Mouse (Mus musculus): ENCODE data around the gene Tbx3. TPM values are rescaled to one million over a fixed set of nuclear protein-coding genes. Genes with fewer than 3 reads are reported as not detected.

The Tbx3 gene
- polyA plus RNA-seq, 1 experiment from 2014 or later: 65.3 TPM

DNA sequence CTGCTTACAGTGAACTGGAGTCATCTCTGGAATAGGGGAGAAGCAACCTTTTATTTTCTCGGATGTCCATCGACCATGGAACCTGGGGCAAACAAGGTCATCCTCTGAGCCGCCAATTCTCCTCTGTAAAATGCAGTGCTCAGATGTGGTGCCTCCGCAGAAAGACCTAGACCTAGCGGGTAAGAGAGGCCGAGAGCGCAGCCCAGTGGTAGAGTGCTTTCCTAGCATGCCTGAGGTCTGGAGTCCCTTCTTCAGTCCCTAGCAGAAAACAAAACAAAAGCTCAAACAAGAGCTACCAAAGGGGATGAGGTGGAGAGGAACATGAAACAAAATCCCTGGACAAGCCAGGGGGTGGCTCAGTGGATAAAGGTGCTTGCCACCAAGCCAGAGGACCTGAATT, 40.3 kb downstream of the Tbx3 start:
- peaks cover 16% of the 10 kb centered on the region for H3K27me3 ChIP-seq
- H3K36me3 ChIP-seq: no peaks in the 10 kb centered on the region
- H3K9me3 ChIP-seq: no peaks in the 10 kb centered on the region
- 18% methylated on average over 7 of the region's 7 CpGs for WGBS
- H3K4me3 ChIP-seq: no peak overlapping the region
- no peak for ATAC-seq (ENCODE audit: insufficient number of reproducible peaks, insufficient read depth, low FRiP score, low TSS enrichment)
- 0 out of 2 replicates have a peak, but pooled peaks cover 8% of the 10 kb centered on the region for H3K4me1 ChIP-seq
- no peak overlapping the region for H3K4me2 ChIP-seq (replicated peaks)
- H3K9ac ChIP-seq: no peak overlapping the region
- no peak overlapping the region for H3K27ac ChIP-seq

DNA sequence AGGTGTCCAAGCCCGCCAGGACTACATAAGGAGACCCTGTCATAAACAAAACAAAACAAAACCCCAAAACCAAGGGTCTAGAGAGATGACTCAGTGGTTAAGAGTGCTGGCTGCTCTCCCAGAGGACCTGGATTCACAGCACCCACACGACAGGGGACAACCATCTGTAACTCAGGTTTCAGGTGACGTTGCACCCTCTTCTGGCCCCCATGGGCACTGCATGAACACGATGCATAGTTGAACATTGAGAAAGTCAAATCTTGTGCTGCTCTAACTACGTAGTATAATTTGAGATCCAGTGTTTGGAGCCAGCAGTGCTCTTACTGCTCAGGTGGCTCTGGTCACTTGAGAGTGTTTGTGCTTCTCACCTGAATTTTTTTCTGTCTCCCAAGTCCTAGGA, 41.2 kb downstream of the Tbx3 start:
- Histone ChIP-seq H3K27ac (no peak overlapping the region), H3K4me2 (replicated peaks) (no peak overlapping the region), H3K9me3 (no peaks in the 10 kb centered on the region), H3K4me1 (0 out of 2 replicates have a peak, but pooled peaks cover 5% of the 10 kb centered on the region), H3K27me3 (peaks cover 16% of the 10 kb centered on the region), H3K36me3 (no peaks in the 10 kb centered on the region), H3K4me3 (no peak overlapping the region), H3K9ac (no peak overlapping the region)
- ATAC-seq (ENCODE audit: insufficient number of reproducible peaks, insufficient read depth, low FRiP score, low TSS enrichment): no peak
- 92% methylated on average over 5 of the region's 5 CpGs for WGBS

GRCm38 (mm10) chr5:119712679-119713246, 42.3 kb downstream of the Tbx3 start:
- H3K4me3 ChIP-seq: no peak overlapping the region
- H3K4me2 ChIP-seq (replicated peaks): peak overlapping the region; percentile 36
- H3K4me1 ChIP-seq: 0 out of 2 replicates have a peak, but pooled peaks cover 5% of the 10 kb centered on the region
- H3K27ac ChIP-seq: no peak overlapping the region
- 6% methylated on average over 22 of the region's 22 CpGs for WGBS
- H3K9me3 ChIP-seq: no peaks in the 10 kb centered on the region
- H3K27me3 ChIP-seq: peaks cover 13% of the 10 kb centered on the region
- no peaks in the 10 kb centered on the region for H3K36me3 ChIP-seq
- H3K9ac ChIP-seq: no peak overlapping the region
- ATAC-seq (ENCODE audit: insufficient number of reproducible peaks, insufficient read depth, low FRiP score, low TSS enrichment): no peak

DNA sequence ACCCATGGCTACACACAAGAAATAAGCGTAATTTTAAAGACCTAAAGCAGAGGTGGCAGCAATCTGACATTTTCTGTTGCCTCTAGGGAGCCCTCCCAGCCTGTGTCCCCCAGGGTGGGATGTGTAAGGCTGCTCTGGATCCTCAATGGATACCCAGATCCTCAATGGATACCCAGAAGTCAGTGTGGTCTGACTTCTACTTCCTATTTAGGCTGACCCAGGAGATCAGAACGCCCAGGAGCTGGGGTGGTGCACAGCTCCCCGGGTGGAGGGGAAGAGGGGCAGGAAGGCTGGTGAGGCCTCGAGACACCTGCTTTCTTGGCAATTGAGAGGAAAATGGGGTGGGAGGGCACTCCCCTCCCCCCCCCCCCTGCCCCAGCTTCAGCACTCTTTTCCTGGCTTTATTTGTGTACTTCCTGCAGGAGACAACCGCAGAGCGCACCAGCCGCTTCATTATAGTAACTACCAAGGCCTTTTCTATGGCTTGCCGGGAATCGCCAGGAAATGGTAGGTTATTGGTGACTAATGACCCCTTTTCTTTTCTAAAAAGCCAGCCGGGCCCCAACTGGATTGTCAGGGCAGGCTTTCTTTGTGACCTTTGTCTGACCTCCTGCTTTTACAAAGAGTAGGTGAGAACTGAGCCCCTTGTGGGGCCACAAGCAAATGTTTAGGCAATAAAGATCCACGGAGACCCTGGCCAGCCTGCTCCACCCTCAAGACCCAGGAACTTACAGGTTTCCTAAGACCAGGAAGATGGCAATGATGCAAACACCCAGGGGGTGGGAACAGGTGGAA, 50.2 kb downstream of the Tbx3 start:
- no peak overlapping the region for H3K27ac ChIP-seq
- no peak overlapping the region for H3K4me2 ChIP-seq (replicated peaks)
- H3K36me3 ChIP-seq: no peaks in the 10 kb centered on the region
- peaks cover 6% of the 10 kb centered on the region; the same call in 1 of the 2 replicates for H3K4me1 ChIP-seq
- no peaks in the 10 kb centered on the region for H3K9me3 ChIP-seq
- no peak overlapping the region for H3K4me3 ChIP-seq
- no peaks in the 10 kb centered on the region for H3K27me3 ChIP-seq
- no peak for ATAC-seq (ENCODE audit: insufficient number of reproducible peaks, insufficient read depth, low FRiP score, low TSS enrichment)
- H3K9ac ChIP-seq: no peak overlapping the region
- WGBS: 29% methylated on average over 11 of the region's 11 CpGs

DNA sequence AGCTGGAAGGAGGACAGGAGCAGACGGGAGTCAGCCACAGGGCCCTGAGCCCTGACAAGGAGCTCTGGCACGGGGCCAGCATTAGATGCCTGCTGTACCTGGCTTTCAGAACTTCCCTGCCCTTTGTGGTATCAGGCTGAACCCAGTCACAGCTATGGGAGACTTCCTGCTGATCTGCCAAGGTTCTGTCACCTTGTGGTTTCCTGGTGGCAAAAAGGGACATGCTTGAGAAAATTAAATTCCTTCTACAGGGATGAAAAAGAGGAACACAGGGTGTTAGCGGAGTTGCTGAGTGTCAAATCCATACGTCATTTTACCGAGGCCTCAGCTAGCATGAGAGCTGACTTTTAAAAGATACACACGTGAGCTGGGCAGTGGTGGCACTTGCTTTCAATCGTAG, 62.5 kb downstream of the Tbx3 start:
- no peak overlapping the region for H3K27ac ChIP-seq
- H3K9me3 ChIP-seq: no peaks in the 10 kb centered on the region
- H3K4me1 ChIP-seq: no peaks in the 10 kb centered on the region
- H3K36me3 ChIP-seq: no peaks in the 10 kb centered on the region
- H3K4me3 ChIP-seq: no peak overlapping the region
- H3K27me3 ChIP-seq: no peaks in the 10 kb centered on the region
- 74% methylated on average over 7 of the region's 7 CpGs for WGBS
- ATAC-seq (ENCODE audit: insufficient number of reproducible peaks, insufficient read depth, low FRiP score, low TSS enrichment): no peak
- H3K4me2 ChIP-seq (replicated peaks): no peak overlapping the region
- no peak overlapping the region for H3K9ac ChIP-seq

Other genes starting within 250 kb of the Tbx3 start
- gene Tbx5, start 162.0 kb downstream of the Tbx3 start, polyA plus RNA-seq (2016; fragmentation: Nextera tagmentation; extraction: Ambion mirVana): 1.2 and 2.3 TPM in 2 replicates

All from embryonic facial prominence, embryonic 12.5 days (tissue).